Mouse (Mus musculus): ENCODE measurements around the gene Rasal2. TPM values are rescaled to one million over a fixed set of nuclear protein-coding genes. Genes with fewer than 3 reads are reported as not detected.
A peak's percentile ranks its signal among the peaks of the same experiment; 100 is the strongest.

Rasal2 gene
- total RNA-seq, 2 experiments from 2014 or later: 45.0 to 47.8 TPM

DNA sequence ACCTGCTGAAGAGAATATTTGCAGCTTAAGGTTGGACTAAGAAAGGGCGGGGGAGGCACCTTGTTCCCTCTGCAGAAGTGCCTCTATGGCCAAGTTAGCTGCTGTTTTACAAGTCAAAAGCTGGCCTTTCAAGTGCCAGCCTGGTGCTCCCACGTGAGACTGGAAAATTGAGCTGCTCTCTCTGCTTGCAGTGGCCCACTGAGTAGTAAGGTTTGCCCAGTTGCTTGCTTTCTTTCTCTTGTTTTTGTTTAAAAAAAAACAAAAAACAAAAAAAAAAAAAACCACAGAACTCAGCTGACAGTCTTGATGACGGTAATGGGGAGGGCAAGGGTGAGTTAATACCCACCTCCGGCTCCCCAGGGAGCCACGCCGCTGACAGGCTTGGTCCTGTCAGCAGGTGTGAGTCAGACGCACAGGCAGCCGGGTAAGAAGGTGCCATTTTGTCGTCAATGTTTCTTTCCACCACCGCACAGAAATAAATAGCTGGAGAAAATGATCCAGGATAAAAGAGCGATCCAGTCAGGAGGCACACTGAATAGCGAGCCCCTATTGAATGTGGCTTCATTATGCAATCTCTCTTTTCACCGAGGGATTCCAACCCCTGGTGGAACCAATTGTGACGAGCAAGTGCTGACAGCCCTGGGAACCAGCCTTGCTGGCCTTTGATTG, 27.7 kb upstream of the Rasal2 start:
- intact Hi-C loops (cut with DNase I): no loop called here
- peak; percentile 35 for DNase-seq

DNA sequence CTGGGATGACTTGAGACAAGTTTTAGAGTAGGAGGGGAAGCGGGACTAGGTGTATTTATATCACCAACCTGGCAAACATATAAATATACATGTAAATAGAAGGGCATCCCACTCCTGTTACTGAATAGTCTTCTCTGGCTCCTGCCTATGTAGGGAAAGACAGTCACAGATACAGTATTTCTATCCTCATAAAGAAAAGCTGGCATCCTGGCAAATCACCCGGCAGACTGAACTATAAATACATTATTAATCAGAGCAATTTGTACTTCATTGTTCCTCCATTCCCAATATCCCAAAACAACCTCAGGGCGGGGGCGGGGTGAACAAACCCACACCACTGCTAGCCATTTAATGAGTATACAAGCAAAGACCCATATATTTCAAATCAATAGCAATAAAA, 26.7 kb upstream of the Rasal2 start:
- intact Hi-C loops (cut with DNase I): no loop called here
- DNase-seq: no peak

DNA sequence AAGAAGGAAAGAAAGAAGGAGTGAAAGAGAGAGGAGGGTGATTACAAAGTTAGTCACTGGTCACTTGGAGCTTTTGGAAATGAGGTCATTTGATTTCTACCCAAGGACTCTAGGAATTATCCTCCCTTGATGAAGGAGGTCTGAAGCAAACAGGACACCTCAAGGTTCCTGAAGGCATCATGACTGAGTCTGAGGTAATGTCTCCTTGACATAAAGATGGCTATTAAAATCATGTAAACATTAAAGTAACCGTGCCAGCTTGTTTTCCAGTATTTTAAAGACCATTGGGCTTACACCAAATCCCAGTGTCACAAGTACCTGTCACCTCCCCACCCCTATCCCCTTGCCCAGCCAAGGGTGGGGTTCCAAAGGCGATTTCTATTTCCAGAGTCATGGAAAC, 25.9 kb upstream of the Rasal2 start:
- DNase-seq: no peak
- intact Hi-C loops (cut with DNase I): no loop called here

DNA sequence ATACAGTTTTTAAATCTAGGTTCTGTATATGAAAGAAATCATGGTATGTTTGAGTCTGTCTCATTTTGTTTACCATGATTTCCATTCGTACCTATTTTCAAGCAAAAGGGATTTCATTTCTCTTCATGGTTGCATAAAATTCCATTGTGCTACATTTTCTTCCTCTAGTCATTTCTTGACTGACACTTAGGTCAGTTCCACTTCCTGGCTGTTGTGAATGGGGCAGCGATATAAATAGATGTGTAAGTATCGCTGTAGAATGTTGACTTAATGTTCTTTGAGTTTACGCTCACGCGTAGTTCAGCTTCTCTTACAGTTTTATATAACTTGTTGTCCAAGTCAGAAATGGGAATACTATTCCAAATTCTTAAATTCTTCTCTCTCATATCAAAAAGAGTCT, 23.5 kb upstream of the Rasal2 start:
- intact Hi-C loops (cut with DNase I): no loop called here
- DNase-seq: no peak

DNA sequence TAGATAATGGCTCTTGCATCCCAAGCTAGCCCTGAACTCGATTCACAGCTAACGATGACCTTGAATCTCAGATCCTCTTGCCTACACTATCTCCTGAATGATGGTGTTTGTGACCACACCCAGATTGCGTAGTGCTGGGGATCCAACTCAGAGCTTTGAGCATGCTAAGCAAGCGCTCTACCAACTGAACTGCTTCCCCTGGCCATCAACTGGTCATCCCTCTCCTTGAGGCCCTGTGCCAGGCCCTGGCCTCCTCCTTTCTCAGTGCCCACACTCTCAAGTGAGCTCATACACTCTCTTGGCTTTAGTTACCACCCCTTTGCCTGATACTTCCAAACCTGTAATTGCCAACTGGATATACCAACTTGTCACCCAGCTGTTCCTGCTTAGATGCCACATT, 22.0 kb upstream of the Rasal2 start:
- no peak for DNase-seq
- intact Hi-C loops (cut with DNase I): no loop called here

DNA sequence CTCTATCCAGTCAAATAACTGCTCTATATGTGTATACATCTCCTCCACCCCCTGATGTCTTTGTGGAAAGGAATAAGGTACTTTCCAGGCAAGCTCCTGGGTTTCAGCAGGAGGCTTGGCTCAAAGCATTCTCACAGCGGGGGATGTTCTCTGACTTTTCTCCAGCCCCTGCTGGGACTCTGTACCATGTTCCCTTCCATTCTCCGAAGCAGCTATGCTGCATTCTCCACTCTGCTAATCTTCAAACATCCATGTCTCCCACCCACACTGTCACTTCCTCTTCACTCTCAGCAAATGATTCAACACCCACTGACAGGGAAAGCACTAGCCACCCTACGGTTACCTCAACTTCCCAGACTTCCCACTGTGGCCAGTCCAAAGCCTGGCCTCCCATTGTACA, 20.9 kb upstream of the Rasal2 start:
- intact Hi-C loops (cut with DNase I): no loop called here
- no peak for DNase-seq

DNA sequence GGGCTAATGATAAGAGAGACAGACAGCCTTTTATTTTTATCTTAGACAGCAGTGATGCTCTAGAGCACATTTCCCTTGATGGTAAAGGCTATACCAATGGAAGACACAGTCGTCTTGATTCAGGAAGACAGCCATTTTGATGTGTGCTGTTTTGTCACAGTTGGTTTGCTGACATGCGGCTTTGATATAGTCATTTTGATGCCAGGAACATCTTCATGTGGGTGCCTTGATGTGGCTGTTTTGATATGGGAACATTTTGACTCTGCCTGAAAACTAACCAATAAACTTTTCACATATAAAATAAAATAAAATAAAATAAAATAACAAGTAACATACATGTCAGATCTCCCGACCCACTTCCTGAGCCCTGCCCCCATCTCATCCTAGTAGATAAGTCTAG, 16.0 kb upstream of the Rasal2 start:
- DNase-seq: no peak
- intact Hi-C loops (cut with DNase I): no loop called here

DNA sequence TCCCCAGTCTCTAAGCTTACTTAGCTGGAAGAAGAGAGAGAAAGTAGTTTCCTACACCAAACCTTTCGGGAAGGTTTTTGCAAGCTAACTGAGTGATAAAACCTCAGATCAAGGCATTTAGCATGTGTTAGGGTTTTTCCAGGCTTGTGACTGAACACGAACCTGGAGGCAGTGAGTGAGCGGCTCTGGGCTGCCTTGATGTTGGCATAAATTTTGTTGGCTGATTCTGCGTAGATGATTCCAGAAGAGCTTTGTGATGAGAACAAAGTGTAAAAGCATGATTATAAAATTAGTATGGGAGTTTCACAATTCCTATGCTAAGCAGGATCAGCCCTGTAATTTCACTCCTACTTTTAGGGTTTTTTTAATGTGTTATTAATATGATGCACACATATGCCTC, 15.2 kb upstream of the Rasal2 start:
- DNase-seq: no peak
- intact Hi-C loops (cut with DNase I): no loop called here

DNA sequence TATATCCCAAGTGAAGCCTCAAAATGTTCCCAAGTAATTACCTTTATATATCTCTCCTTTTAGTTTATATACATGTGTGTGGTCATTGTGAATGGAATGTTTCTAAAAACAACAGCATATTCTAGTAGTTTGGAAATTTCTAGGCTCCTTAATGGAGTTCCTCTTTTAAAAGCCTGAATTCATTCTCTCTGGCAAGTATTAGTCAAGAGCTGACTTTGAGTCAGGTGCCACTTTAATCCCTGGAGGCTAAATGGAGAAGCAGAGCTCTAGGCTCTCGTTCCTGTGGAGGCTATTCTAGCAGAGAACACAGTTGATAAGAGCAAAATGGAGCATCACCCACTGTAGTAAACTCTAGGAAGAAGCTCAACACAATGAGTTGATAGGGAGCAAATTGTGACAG, 14.5 kb upstream of the Rasal2 start:
- no peak for DNase-seq
- intact Hi-C loops (cut with DNase I): no loop called here

DNA sequence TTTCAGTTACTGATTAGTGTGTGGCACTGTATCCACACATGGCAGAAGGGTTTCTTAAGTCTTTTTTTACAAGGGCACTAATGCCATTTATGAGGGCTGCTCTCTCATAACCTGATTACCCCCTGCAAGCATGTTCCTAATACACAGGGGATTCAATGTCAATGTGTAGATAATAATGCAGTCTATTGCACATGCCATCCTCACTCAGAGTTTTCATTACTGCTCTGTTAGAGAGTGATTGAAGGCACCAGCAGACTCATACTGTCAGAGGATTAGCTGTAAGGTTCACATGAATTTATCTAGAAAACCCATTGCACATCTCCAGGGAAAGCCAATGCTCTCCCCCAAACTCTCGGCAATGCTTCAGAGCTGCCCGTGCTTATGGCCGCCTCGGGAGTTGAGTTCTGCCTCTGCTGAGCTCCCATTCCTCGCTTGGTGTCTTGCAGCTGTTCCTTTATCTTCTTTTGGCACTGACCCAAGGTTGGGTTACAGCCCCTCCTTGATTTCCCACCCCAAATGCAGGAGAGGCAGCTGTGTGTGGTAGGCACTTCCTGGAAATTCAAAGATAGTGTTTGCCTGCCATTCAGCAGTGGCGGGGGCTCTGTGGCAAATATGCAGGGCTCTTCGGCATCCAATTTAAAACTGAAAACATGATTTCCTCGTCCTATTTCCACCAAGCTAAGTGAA, 13.5 kb upstream of the Rasal2 start:
- intact Hi-C loops (cut with DNase I): no loop called here
- no peak for DNase-seq

DNA sequence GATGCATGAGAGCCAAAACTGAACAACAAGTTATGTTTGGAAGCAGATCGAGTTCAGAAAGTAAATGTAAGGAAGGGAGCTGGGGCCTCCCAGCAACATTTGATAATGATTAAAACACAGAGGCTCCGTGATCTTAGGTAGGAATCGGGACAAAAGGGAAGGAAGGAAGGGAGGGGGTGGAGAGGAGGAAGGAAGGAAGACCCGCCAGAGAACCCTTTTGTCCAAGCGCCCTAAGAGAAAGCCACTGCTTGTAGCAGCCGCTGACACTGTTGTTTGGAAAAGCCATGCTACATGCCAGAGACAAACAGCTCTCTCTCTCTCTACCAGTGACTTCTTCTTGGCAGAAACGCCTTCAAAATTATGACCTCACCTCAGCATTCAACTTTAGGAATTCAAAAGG, 5.5 kb upstream of the Rasal2 start:
- DNase-seq: no peak
- intact Hi-C loops (cut with DNase I): loop anchor here (10.0 kb wide), 1 partner anchor 117 kb away; no protein-coding TSS in a partner anchor

DNA sequence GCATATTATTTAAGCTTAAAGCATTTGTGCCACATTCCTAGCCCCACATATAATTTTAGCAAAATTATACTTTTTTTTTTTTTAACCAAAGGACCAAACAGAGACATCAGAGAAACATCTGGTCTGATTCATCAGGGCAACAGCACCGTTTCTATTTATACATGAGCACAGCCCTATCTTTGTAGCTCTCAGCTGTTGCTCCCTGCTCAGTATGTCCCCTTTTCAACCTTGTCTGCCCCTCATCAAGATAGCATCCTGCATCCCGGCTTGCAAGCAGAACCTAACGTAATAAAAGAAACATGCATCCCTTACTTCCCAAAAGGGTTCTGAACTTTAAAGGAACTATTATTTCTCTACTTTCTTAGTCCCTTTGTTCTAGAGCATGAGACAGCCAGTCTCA, 5.0 kb upstream of the Rasal2 start:
- no peak for DNase-seq
- intact Hi-C loops (cut with DNase I): loop anchor here (10.0 kb wide), 1 partner anchor 117 kb away; no protein-coding TSS in a partner anchor

DNA sequence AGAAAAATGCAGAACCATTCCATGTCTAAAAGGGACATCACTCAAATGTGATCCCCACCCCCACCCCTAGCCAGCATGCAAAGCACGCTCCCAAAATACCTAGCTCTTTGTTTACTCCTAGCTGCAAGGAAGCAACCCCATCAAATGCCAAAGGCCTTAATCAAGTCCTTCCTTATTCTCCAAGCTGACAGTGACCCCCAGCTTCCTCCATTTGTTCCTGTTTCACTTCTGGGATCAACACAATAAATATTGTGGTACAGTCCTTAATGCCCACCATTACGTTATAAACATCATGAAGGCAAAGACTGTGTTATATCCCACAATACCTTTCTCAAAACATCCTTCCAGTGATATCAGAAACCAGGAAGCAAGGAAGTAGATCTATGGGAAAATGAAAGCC, 4.2 kb upstream of the Rasal2 start:
- DNase-seq: no peak
- intact Hi-C loops (cut with DNase I): loop anchor here (10.0 kb wide), 1 partner anchor 118 kb away; no protein-coding TSS in a partner anchor

DNA sequence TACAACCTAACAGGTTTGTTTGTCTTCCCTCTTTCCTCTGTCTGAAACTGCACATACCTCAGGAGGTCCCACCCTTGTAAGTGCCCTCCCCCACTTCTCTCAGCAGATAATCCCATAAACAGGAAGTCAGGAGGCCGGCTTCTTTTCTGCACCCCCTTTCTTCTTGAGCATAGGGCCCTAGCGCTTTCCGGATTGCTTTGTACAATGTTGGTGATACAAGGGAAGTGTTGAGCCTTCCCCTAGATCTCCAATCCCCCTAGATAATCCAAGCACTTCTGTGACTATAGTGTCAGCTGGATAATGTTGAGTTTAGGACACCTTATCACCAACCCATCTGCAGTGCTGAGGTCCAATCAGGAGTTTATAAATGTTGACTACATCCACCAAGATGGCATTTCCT, 3.4 kb upstream of the Rasal2 start:
- intact Hi-C loops (cut with DNase I): loop anchor here (10.0 kb wide), 1 partner anchor 119 kb away; no protein-coding TSS in a partner anchor
- no peak for DNase-seq

DNA sequence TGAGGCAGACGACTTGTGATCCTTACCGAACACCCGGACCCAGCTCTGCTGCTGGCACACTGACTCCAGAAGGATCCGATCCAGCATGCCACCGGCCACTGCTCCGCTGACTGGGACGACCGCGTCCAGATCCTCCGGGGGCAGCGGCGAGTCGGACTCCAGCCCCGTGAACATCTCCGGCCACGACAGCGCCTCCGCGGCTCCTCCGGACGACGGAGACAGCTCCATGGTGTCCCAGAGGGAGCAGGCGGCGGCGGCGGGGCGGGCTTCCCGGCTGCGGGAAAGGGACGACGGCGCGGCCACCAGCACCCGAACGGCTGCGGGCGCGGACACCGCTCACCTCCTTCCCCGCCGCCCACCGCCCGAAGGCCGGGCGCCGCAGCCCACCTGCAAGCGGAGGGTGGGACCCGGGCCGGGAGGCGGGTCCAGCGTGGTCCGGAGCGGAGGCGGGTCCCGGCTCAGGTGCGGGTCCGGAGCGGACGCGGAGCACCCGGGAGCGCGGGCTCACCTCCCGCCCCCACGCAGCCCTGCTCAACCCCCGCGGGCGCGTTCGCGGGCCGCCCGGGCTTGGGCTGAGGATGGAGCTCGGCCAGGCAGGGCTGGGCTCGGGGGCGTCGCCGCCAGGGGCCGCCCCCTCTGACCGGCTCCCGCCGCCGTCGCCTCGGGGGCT, 549 bp downstream of the Rasal2 start:
- intact Hi-C loops (cut with DNase I): loop anchor here (10.0 kb wide), 1 partner anchor 123 kb away; no protein-coding TSS in a partner anchor

DNA sequence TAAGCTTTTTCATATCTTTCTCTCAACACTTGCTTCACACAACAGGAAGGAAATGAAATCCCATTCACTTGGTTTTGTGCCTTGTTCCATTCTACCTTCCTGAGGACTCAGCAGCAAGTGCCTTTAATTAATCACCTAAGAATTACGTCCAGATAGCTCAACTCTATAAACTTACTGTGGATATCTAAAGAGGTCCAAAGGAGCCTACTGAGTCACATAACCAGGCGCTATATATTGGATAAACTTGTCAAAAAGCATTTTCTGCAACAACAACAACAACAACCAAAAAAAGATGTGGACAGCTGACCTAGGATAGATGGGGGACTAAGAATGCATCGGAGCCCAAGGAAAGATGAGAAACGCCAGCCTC, 1.1 kb downstream of the Rasal2 start:
- intact Hi-C loops (cut with DNase I): loop anchor here (10.0 kb wide), 1 partner anchor 123 kb away; no protein-coding TSS in a partner anchor
- no peak for DNase-seq

More for the DNA sequence above, 549 bp downstream of the Rasal2 start:
- peak; percentile 75 for DNase-seq

DNA sequence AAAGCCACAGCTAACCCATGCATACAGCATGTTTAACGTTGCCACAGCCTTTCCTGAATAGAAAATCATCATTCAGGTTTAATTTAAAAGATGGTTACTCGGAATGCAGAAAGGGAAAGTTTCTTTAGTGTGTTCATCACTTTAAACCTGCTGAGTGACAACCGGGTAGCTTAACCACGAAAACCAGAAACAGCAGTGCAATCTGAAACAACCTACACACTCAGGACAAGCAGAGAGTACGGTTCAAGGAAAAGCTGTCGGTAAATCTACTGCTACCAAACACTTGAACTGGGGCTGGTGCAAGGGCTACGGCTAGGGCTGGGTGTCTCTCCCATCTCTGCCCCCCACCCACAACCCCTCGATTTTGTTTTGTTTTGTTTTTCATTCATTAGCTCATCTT, 1.5 kb downstream of the Rasal2 start:
- intact Hi-C loops (cut with DNase I): loop anchor here (10.0 kb wide), 1 partner anchor 124 kb away; no protein-coding TSS in a partner anchor
- no peak for DNase-seq

DNA sequence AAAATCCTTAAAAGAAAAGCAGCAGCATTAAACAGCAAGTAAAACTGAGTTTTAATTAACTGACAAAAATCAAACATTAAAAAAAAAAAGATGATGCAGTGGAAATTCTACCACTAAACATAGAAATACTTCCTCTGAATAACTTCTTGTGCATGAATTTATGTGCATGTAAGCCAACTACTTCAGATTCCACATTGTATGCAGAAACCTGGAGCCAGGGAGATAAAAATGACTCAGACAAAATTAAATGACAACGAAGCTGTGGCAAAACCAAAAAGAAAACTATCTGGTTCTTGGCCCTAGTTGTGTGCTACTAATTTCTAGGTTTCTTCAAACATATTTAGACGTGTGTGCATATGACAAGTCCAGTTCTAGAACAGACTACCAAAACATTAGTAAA, 2.7 kb downstream of the Rasal2 start:
- DNase-seq: no peak
- intact Hi-C loops (cut with DNase I): loop anchor here (10.0 kb wide), 1 partner anchor 125 kb away; no protein-coding TSS in a partner anchor

DNA sequence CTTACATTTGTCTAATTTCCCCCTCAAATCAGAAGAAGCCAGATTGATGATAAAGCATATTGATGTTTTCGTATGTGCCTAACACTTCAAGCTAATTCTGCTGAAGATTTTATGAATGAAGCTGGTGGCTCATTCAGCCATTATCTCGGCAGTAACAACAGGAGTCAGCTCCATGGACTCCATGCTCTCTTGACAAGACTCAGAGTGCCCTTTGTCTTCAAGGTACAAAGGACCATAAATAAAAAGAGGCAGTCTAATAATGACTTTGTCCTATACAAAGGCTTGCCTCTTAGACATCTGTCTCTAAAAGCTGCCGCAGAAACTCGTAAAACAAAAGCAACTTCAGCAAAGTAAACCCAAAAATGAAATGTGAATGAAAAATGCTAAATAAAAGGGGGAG, 24.4 kb downstream of the Rasal2 start:
- DNase-seq: no peak
- intact Hi-C loops (cut with DNase I): no loop called here

DNA sequence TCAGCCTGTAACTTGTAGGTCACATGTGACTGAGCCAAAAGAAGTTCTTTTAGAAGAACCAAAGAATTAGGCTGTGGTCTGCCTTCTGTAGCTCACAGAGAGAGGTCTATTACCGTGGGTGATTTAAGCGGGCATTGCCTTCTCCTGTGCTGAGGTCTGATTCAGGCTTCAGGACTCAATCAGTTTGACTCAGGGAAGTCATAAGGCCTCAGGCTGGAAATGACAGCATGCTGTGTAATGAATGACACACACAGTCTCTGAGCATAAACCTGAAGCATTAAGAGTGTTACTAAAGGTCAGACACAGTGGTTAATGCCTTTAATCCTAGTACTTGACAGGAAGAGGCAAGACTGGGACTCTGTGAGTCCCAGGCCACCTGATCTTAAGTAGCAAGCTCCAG, 31.7 kb downstream of the Rasal2 start:
- DNase-seq: no peak
- intact Hi-C loops (cut with DNase I): loop anchor here (5.0 kb wide), 1 partner anchor 48 kb away; no protein-coding TSS in a partner anchor

DNA sequence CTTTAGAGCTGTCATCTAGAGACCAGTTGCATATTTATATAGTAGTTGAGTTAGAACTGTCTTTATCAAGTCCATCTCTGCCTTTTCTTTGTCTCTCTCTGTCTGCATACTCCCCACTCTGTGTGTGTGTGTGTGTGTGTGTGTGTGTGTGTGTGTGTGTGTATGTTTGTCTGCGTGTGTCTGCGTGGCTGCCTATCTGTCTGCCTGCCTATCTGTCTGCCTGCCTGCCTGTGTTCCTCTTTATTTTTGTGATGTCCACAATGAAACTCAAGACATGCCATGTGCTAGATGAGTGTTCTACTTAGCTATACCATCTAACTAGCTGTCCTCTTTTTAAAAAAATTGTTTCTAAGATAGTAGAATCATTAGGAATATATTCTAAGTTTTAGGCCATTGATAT, 42.0 kb downstream of the Rasal2 start:
- intact Hi-C loops (cut with DNase I): no loop called here
- DNase-seq: no peak

DNA sequence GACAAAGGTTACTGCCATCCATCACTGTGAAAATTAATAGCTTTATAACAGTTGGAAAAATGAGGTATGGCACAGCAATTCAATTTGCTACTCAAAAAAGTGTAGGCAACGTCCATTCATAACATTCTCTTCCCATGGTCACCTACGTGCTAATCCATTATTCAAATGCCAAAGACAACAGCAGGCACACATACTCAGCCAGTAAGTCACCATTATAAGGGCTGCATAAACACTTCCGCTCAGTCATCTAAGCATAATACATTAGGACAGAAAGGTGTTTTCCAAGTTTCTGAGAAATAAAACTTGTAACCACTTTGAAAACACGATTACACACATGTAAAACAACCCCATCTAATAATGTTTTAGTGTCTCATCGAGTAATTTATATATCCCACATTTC, 44.1 kb downstream of the Rasal2 start:
- no peak for DNase-seq
- intact Hi-C loops (cut with DNase I): no loop called here

Measured in left cerebral cortex, postnatal 4 days (tissue).